Mouse (Mus musculus) lung, postnatal 0 days (tissue): ENCODE measurements at regions not wholly inside any gene's neighbourhood (a gene's known extent, or its start where the extent isn't known, plus 50 kb on each side); places are given as distances from the start of the nearest gene placed in this dataset.
A peak's percentile ranks its signal among the peaks of the same experiment; 100 is the strongest.

Experiments
- CTCF ChIP-seq: IDR thresholded peaks from 2 replicates; pipeline ENCODE4 v1.5.1; 2016; ENCODE audit warnings: antibody characterized with exemption, mild to moderate bottlenecking
- EP300 ChIP-seq: IDR thresholded peaks from 2 replicates; pipeline ENCODE4 v1.6.1; 2016; ENCODE audit warnings: antibody characterized with exemption, mild to moderate bottlenecking, control low read depth

DNA sequence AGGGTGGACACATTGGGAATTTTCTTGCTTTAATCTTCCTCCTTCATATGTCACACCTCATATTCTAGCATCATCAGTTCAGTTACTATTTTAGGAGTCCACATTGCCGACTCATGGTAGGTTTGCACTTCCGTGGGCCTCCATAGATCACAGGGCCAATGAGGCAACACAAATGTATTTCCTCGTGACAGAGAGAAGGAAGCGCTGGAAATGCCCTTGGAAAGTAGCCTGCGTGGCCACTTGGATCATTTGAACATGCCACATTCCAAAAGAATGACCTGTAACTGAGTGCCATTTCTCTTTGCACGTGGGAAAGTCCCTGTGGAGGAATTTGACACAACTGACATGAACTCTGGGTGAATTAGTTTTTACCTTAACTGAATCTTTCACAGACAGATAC lies 150.6 kb downstream of the Plk2 start:
- TF ChIP-seq CTCF = no peak
- peak; percentile 43 for TF ChIP-seq EP300
